Mouse (Mus musculus): ENCODE measurements at regions not wholly inside any gene's neighbourhood (a gene's known extent, or its start where the extent isn't known, plus 50 kb on each side); places are given as distances from the start of the nearest gene placed in this dataset.

GRCm38 (mm10) chr1:35717659-35718058, 350.5 kb upstream of the Hs6st1 start:
- no peaks in the 10 kb centered on the region for H3K4me1 ChIP-seq (ENCODE audit: control insufficient read depth in 1 of 2, insufficient read depth in 2 of 2, low read length in 2 of 2)
- H3K27ac ChIP-seq (ENCODE audit: control insufficient read depth, low read depth, low read length): no peak overlapping the region
- H3K79me2 ChIP-seq (ENCODE audit: control insufficient read depth, insufficient read depth, low read length, poor library complexity): no peaks in the 10 kb centered on the region
- TF ChIP-seq MAZ (IDR thresholded peaks at IDR 0.05; ENCODE audit: low read depth, low read length) (no peak), CHD1 (IDR thresholded peaks at IDR 0.05; ENCODE audit: low read depth, low read length) (no peak), POLR2AphosphoS2 (IDR thresholded peaks at IDR 0.05; ENCODE audit: low read length) (no peak), RCOR1 (IDR thresholded peaks at IDR 0.05; ENCODE audit: low read depth, low read length) (no peak), GABPA (IDR thresholded peaks at IDR 0.05; ENCODE audit: low read depth, low read length) (no peak), TBP (IDR thresholded peaks at IDR 0.05; ENCODE audit: low read depth, low read length) (no peak), MAX (IDR thresholded peaks at IDR 0.05; ENCODE audit: low read length) (no peak), JUND (IDR thresholded peaks at IDR 0.05; ENCODE audit: low read depth, low read length) (no peak), CHD2 (IDR thresholded peaks at IDR 0.05; ENCODE audit: low read length) (no peak), MEF2A (IDR thresholded peaks at IDR 0.05; ENCODE audit: extremely low read depth, insufficient replicate concordance, low read depth, low read length, poor library complexity, severe bottlenecking) (no peak), SMC3 (IDR thresholded peaks at IDR 0.05; ENCODE audit: low read depth, low read length) (no peak)
- H3K4me3 ChIP-seq (ENCODE audit: control insufficient read depth in 1 of 2, insufficient read depth in 1 of 2, low read depth in 2 of 2, low read length in 2 of 2): no peak overlapping the region
- no peak overlapping the region for H3K9ac ChIP-seq (ENCODE audit: control insufficient read depth, low read depth, low read length, poor library complexity, severe bottlenecking)
- H3K27me3 ChIP-seq (ENCODE audit: control insufficient read depth in 1 of 2, insufficient read depth in 2 of 2, low read length in 2 of 2): 0 out of 4 replicates have a peak, but pooled peaks cover 0 to 1% of the 10 kb centered on the region in 2 experiments
- no peak for DNase-seq (ENCODE audit: low read depth, low spot score)
- no peaks in the 10 kb centered on the region for H3K9me3 ChIP-seq (replicated peaks; ENCODE audit: insufficient read depth, low read length)
- no peaks in the 10 kb centered on the region for H3K36me3 ChIP-seq (ENCODE audit: control insufficient read depth in 1 of 2, insufficient read depth in 2 of 2, low read length in 2 of 2)

DNA sequence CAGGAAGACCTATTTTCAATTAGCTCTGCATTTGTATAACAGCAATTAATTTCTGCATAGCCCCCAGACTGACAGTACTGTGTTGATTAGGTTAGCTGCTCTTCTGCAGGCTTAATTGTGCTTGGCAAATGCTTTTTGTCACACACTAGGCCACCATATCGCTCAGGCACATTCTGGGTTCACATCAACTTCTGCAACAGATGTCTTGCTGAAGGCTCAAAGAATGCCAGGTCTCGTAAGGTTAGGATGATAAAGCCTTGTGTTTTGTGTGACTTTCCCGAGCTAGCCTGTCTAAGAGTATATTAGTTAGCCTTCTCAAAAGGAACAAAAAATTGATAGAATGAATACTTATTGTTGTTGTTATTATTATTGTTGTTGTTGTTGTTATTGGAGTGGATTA, 348.1 kb upstream of the Hs6st1 start:
- Histone ChIP-seq H3K27me3 (ENCODE audit: control insufficient read depth in 1 of 2, insufficient read depth in 2 of 2, low read length in 2 of 2) (no peaks in the 10 kb centered on the region), H3K9ac (ENCODE audit: control insufficient read depth, low read depth, low read length, poor library complexity, severe bottlenecking) (no peak overlapping the region), H3K36me3 (ENCODE audit: control insufficient read depth in 1 of 2, insufficient read depth in 2 of 2, low read length in 2 of 2) (no peaks in the 10 kb centered on the region), H3K4me3 (ENCODE audit: control insufficient read depth in 1 of 2, insufficient read depth in 1 of 2, low read depth in 2 of 2, low read length in 2 of 2) (no peak overlapping the region), H3K79me2 (ENCODE audit: control insufficient read depth, insufficient read depth, low read length, poor library complexity) (no peaks in the 10 kb centered on the region), H3K4me1 (ENCODE audit: control insufficient read depth in 1 of 2, insufficient read depth in 2 of 2, low read length in 2 of 2) (no peaks in the 10 kb centered on the region), H3K9me3 (replicated peaks; ENCODE audit: insufficient read depth, low read length) (no peaks in the 10 kb centered on the region), H3K27ac (ENCODE audit: control insufficient read depth, low read depth, low read length) (no peak overlapping the region)
- no peak for TF ChIP-seq GATA1 (IDR thresholded peaks at IDR 0.05; ENCODE audit: low read depth, low read length)
- TF ChIP-seq ZNF384 (IDR thresholded peaks at IDR 0.05; ENCODE audit: low read depth, low read length): no peak
- TF ChIP-seq MYB (IDR thresholded peaks at IDR 0.05; ENCODE audit: low read depth, low read length): no peak
- TF ChIP-seq MAX (IDR thresholded peaks at IDR 0.05; ENCODE audit: low read length): no peak
- no peak for TF ChIP-seq CHD2 (IDR thresholded peaks at IDR 0.05; ENCODE audit: low read length)
- TF ChIP-seq POLR2AphosphoS5 (IDR thresholded peaks at IDR 0.05; ENCODE audit: borderline replicate concordance, low read depth, low read length): no peak
- no peak for TF ChIP-seq USF1 (IDR thresholded peaks at IDR 0.05; ENCODE audit: low read depth, low read length)
- no peak for TF ChIP-seq POLR2A (IDR thresholded peaks at IDR 0.05; ENCODE audit: control insufficient read depth in 1 of 2, insufficient read depth in 1 of 2, low read depth in 1 of 2, low read length in 2 of 2, poor library complexity in 1 of 2)
- no peak for TF ChIP-seq NELFE (IDR thresholded peaks at IDR 0.05; ENCODE audit: low read depth, low read length)
- TF ChIP-seq TBP (IDR thresholded peaks at IDR 0.05; ENCODE audit: low read depth, low read length): no peak
- TF ChIP-seq POLR2AphosphoS2 (IDR thresholded peaks at IDR 0.05; ENCODE audit: low read length): no peak
- no peak for TF ChIP-seq SMC3 (IDR thresholded peaks at IDR 0.05; ENCODE audit: low read depth, low read length)
- no peak for TF ChIP-seq UBTF (IDR thresholded peaks at IDR 0.05; ENCODE audit: borderline replicate concordance, insufficient read depth, low read depth, low read length)
- no peak for TF ChIP-seq JUND (IDR thresholded peaks at IDR 0.05; ENCODE audit: low read depth, low read length)
- TF ChIP-seq RCOR1 (IDR thresholded peaks at IDR 0.05; ENCODE audit: low read depth, low read length): no peak
- no peak for TF ChIP-seq ZKSCAN1 (IDR thresholded peaks at IDR 0.05; ENCODE audit: low read depth, low read length)
- TF ChIP-seq CTCF (IDR thresholded peaks at IDR 0.05 in 2 of 3, conservative IDR thresholded peaks at IDR 0.05 in 1 of 3; ENCODE audit: control insufficient read depth in 1 of 3, insufficient read depth in 1 of 3, low read depth in 2 of 3, low read length in 3 of 3, poor library complexity in 1 of 3, severe bottlenecking in 1 of 3): no peak
- DNase-seq (ENCODE audit: low read depth, low spot score): no peak
